Mouse (Mus musculus) heart, postnatal 0 days (tissue): ENCODE data around the gene 1700019D03Rik.

Experiments used
- CTCF ChIP-seq: IDR thresholded peaks from 2 replicates; pipeline ENCODE4 v1.5.1; 2016; ENCODE audit warnings: antibody characterized with exemption, control low read depth, low read depth
- EP300 ChIP-seq: IDR thresholded peaks from 2 replicates; pipeline ENCODE4 v1.6.1; 2016; ENCODE audit warnings: antibody characterized with exemption, low read depth

DNA sequence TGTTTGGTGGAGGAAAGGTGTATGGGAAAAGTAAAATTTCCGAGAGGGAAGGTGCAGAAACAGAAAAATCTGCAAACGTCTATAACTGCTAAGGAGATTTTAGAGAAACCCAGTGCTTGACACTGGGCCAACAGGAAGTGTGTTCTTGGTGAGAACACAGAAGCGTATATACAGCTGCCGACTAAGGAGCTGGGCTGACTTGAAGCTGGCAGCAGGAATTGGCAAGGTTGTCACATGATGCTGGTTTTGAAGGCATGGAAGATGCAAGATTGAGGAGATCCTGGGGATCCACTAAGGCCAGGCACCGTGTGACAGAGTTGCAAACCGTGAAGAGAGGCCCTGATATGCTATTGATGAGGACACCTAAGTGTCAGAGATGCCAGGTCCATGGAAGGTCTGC, 59.8 kb downstream of the 1700019D03Rik start:
- no peak for TF ChIP-seq CTCF
- TF ChIP-seq EP300 = no peak
